Mouse (Mus musculus) brown adipose tissue, adult 24 weeks (tissue): ENCODE measurements around the gene Xk. TPM values are rescaled to one million over a fixed set of nuclear protein-coding genes. Genes with fewer than 3 reads are reported as not detected.
"Not testable (repeated sequence)": the region's sequence is repeated elsewhere in the genome, so short reads cannot be mapped to it uniquely, and the experiment has no call there.

Experiments
- H3K27ac ChIP-seq: fragments of 200-500 bp; replicated peaks from 2 replicates; pipeline ENCODE4 v1.5.1; 2012; ENCODE audit warnings: low read depth, mild to moderate bottlenecking, low read length
- H3K4me1 ChIP-seq: fragments of 200-500 bp; 2 replicates; pipeline ENCODE4 v1.6.1; 2012; ENCODE audit warnings: low read length, mixed read lengths; ENCODE audit not compliant: control insufficient read depth, insufficient read depth, insufficient read length
- H3K4me3 ChIP-seq: fragments of 200-500 bp; 2 replicates; pipeline ENCODE4 v1.5.1; 2012; ENCODE audit warnings: low read depth, mild to moderate bottlenecking, low read length, moderate library complexity; ENCODE audit not compliant: insufficient read depth
- polyA plus RNA-seq: library from polyadenylated mRNA; stranded (reverse); fragments of >200 nt; gene quantifications from 2 replicates; pipeline ENCODE4 v1.2.4, GENCODE M21; 2012; ENCODE audit not compliant: missing spikeins, insufficient read depth, insufficient read length

The Xk gene
- polyA plus RNA-seq, 1 experiment, result 1.1 TPM

DNA sequence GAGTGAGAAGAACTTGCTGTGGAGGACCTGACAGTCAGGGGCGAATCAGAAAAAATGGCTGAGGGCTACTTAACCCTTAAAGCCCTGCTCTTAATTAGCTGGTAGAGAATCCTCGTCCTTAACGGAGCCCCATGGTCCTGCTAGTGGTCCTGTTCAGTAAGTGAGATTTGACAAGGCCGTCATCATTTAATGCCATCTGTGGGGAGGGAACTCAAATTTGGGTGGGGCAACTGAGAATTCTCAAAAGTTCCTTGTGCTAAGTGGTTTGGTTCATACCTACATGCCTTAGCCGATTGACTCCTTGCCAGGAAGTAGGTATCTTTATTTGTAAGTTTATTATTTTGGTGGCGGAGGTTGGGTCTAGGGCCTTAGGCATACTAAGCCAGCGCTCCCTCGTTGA is 1.8 kb downstream of the Xk start:
- Histone ChIP-seq H3K4me3 (no peak overlapping the region), H3K27ac (no peak overlapping the region), H3K4me1 (no peaks in the 10 kb centered on the region)

DNA sequence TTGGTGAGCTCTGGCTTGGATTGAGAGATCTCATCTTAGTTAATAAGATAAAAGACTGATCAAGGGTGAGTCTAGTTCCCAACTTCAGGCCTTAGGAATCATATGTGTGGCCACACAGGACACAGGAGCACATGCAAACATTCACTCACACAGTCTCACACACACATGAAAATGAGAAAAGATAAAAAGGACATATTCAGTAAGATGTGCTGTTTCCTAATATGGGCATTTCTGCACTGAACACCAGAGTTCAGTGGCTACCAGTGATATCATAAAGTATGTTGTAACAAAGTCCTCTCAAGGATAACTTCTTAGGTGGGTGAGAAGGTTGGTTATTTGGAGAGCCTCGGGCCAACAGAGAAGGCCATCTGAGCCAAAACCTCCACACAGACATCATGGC is 10.9 kb downstream of the Xk start, which contains the start of gene H2al1m:
Gene H2al1m (plus strand): TSS at position 301 of the 400 bp plus-strand sequence.
- H3K4me3 ChIP-seq, H3K27ac ChIP-seq, H3K4me1 ChIP-seq: not testable (repeated sequence)

DNA sequence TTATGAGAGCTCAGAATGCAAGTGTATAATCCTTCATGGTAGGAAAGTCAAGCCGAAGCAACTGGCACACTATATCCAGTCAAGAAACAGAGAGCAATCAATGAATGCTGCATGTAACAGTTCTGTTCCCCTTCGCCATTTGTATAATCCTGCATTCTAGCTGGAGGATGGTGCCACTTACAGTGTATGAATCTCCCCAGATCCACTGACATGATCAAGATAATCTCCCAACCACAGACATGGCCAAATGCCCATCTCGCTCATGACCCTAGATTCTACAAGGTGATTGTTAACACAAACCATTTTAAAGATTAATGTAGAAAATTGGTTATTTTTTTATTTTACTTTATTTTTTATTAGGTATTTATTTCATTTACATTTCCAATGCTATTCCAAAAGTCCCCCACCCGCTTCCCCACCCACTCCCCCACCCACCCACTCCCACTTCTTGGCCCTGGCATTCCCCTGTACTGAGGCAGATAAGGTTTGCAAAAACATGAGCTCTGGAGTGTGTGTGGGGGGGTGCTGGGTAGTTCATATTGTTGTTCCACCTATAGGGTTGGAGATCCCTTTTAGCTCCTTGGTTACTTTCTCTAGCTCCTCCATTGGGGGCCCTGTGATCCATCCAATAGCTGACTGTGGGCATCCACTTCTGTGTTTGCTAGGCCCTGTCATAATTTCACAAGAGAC is 20.7 kb downstream of the Xk start:
- H3K4me1 ChIP-seq, H3K4me3 ChIP-seq, H3K27ac ChIP-seq: not testable (repeated sequence)

DNA sequence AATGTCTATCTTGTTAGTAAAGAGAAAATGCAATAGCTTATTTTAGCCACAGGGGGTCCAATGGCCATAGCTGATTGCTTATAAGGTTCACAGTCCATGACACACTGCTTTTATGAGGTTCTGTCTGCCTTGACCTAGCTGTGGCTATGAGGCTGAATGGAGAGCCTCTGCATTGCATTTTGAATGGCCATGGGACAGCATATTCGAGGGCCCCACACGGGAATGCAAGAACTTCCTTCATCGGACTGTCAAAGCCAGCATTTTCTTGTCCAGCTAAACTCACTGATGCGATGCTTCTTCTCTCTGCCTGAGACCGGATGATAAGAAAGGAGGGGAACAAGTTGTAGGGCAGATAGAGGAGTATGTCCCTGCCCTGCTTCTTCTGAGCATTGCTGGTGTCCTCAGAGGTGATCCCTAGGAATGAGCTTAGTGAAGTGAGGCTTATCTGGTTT is 25.9 kb downstream of the Xk start:
- no peak overlapping the region for H3K4me3 ChIP-seq
- H3K27ac ChIP-seq, result no peak overlapping the region
- H3K4me1 ChIP-seq, result no peaks in the 10 kb centered on the region

DNA sequence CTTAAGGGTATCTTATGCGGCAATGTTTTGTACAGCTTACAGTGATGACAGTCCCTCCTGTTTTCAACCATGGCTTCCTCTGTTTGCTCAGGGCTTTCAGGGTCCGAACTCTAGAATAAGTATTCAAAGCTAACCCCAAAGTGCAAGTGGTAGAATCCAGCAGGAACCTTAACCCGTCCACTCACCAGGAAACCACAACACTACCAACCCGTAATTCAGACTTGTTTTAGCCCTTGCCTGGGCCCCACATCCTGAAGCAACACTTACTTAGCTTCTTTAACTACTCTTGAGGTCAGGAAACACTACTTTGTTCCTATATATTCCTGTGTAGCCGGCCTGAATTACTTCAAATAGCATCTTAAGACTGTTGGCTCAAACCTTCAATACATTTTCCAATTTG is 30.2 kb downstream of the Xk start:
- Histone ChIP-seq H3K4me1 (no peaks in the 10 kb centered on the region), H3K4me3 (no peak overlapping the region), H3K27ac (no peak overlapping the region)

DNA sequence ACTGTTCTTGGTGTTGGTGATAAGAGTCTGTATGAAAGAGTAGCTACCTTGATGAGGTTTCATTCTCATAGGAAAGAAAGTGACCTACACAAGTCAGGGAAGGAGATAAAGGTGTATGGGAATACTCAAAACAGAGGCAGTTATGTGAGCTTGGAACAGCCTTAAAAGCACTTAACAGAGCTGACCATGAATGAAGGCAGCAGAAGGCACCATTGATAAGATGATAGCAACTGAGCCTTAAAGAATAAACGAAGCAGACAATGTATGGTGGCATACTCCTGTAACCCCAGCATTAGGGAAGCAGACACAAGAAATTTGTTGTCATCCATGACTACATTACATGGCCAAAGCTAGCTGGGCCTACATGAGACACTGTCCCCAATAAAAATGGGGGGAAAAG is 30.9 kb downstream of the Xk start:
- Histone ChIP-seq H3K4me3 (no peak overlapping the region), H3K4me1 (no peaks in the 10 kb centered on the region)

DNA sequence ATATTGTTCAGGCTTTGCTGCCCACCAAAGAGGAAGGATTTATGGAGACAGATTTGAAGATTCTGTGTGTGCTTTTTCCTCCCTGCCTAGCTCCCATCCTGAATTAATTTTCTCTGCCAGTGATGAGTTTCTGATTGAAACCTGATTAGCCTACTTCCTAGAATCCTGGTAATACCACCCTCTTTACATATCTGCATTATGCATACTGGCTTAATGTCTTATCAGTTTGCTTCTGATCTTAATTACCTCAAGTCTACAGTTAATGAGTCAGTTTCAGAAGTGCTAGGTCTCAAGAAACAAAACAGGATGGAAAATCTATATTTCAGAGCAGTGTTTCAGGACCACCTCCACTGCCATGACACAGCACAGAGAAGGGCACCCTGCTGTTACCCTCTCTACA is 43.9 kb downstream of the Xk start:
- not testable (repeated sequence) for H3K27ac ChIP-seq, H3K4me1 ChIP-seq, H3K4me3 ChIP-seq

More for the DNA sequence above, 30.9 kb downstream of the Xk start:
- H3K27ac ChIP-seq, result no peak overlapping the region

DNA sequence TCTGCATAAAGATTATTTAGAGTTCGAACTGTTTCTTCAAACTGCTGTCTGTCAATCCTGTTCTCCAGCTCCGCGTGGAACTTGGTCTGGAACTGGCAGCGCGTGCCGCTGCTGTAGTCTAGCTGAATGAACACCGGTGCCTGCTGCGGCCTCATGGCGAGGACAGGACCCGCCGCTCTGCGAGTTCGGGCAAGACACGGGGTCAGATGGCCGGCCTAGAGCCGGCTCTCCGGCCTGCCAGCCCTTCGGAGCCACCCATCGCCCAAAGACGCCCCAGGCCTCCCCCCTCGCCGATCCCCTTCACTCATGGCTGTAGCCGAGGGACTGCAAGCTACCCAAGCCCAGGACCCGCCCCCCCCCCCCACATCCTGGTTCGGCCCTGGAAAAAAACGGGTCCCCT is 55.4 kb downstream of the Xk start:
- not testable (repeated sequence) for H3K27ac ChIP-seq, H3K4me1 ChIP-seq, H3K4me3 ChIP-seq

DNA sequence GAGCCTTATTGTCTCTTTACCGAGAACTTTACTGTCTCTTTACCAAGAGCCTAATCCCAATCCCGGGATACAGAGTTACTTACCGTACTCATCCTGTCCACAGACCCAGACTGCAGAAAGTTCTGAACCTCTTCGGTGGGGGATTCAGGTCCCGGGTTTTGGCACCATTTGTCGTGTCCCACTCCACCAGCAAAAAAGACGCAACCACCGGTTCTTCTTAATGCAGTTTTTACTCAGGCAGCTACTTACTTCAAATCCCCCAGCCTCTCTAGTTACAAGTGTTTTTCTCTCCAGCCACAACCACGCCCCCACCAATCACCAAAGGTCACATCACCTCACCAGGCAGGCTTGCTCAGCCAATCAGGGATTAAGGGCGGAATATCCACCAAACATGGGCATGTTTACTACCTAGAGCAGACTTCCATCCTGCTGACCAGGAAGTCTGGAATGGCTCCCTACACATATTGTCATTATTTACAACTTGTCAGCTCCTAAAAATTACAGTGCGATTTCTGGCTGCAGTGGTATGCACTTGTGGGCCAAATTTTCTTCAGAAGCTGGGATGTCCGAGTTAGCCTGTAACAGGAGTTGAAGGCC is 59.9 kb downstream of the Xk start:
- not testable (repeated sequence) for H3K4me1 ChIP-seq, H3K4me3 ChIP-seq, H3K27ac ChIP-seq

DNA sequence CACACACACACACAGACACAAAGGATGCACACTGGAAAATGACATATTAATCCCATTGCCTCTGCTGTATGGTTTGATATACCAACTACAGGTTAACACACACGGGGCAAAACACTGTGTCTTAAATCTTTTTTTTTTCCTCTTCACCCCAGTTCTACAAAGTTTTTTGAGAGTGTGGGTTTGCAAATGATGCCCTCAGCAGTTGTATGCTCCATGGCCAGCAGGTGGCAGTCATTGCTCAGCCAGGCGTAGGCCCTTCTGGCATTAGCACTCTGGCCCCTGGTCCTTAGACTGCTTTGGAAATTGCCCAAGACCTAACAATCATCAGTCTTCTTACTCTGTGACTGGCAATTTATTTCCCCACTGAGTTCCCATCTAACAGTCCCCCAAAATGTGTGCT is 60.5 kb downstream of the Xk start:
- not testable (repeated sequence) for H3K27ac ChIP-seq, H3K4me3 ChIP-seq, H3K4me1 ChIP-seq

DNA sequence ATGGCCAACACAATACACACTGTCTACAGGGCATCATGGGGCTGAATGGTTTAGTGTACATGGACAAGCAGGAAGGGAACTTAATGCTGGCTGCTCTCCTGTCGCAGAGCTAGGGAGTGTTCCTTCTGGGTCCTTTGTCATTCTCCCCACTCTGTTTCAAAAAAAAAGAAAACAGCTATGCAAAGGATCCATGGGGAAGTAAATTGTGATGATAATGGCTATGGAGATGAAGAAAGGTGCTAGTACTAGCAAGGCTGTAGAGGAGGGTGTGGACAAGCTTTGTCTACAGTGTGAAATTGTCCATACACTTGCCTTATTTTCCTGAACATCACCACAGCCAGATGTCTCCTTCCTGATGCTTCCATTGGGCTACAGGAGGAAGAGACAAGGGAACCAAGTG is 62.4 kb downstream of the Xk start:
- H3K4me3 ChIP-seq, H3K27ac ChIP-seq, H3K4me1 ChIP-seq: not testable (repeated sequence)

DNA sequence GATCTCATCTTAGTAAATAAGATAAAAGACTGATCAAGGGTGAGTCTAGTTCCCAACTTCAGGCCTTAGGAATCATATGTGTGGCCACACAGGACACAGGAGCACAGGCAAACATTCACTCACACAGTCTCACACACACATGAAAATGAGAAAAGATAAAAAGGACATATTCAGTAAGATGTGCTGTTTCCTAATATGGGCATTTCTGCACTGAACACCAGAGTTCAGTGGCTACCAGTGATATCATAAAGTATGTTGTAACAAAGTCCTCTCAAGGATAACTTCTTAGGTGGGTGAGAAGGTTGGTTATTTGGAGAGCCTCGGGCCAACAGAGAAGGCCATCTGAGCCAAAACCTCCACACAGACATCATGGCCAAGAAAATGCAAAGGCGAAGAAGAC is 77.8 kb downstream of the Xk start, which contains the start of gene H2al1k:
Gene H2al1k (plus strand): TSS at position 301 of the 400 bp plus-strand sequence.
- not testable (repeated sequence) for H3K4me3 ChIP-seq, H3K27ac ChIP-seq, H3K4me1 ChIP-seq

Other genes with a start within 250 kb of the Xk start
- gene Fthl17e, start 239.3 kb upstream of the Xk start, polyA plus RNA-seq, result not detected in 2 replicates
- not detected in 2 replicates for gene Fthl17f, start 209.7 kb upstream of the Xk start, polyA plus RNA-seq
- not detected in 2 replicates for gene 4930402K13Rik, start 168.2 kb upstream of the Xk start, polyA plus RNA-seq
- 0.36 TPM in 1 of 2 replicates, not detected in the other for gene Lancl3, start 72.9 kb upstream of the Xk start, polyA plus RNA-seq
- gene Gm14862, start 15.9 kb upstream of the Xk start, polyA plus RNA-seq, result not detected in 2 replicates
- not detected in 2 replicates for gene H2al1m, start 11.0 kb downstream of the Xk start, polyA plus RNA-seq
- gene H2al1k, start 77.9 kb downstream of the Xk start, polyA plus RNA-seq, result not detected in 2 replicates
- 4.0 and 7.2 TPM in 2 replicates for gene Cybb, start 215.0 kb downstream of the Xk start, polyA plus RNA-seq